Mouse (Mus musculus): ENCODE data around the gene Sun5. TPM values are rescaled to one million over a fixed set of nuclear protein-coding genes. Genes with fewer than 3 reads are reported as not detected.
"Not testable (repeated sequence)": the region's sequence is repeated elsewhere in the genome, so short reads cannot be mapped to it uniquely, and the experiment has no call there.

Sun5 gene
- total and polyA plus RNA-seq, 2 experiments from 2014 or later = not detected

DNA sequence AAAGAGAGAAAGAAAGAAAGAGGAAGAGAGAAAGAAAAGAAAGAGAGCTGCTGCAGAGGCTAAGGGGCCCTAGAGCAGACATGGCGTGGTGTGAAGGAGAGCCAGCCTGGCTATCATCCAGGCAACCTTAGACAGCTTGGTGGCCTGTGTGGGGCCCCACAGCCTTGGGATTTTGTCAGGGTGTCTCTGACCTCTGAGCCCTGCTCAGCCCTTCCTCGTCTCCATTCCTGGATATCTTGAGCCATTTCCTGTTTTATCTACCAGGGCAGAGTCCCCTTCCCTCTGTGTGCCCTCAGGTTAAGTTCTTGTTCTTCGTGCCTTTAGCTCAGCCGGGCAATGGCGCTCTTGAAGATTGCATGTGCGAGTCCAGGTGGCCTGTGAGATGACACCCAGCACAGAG is 62.0 kb downstream of the Sun5 start:
- H3K27ac ChIP-seq (ENCODE audit: low read depth, low read length) = no peak overlapping the region
- no peaks in the 10 kb centered on the region for H3K4me1 ChIP-seq (ENCODE audit: insufficient read depth, low read length)
- H3K4me3 ChIP-seq (ENCODE audit: low read depth, low read length) = no peak overlapping the region
- H3K9me3 ChIP-seq (ENCODE audit: low read length) = no peaks in the 10 kb centered on the region
- ATAC-seq (ENCODE audit: low FRiP score) (no peak), DNase-seq (ENCODE audit: low spot score) (no peak)
- TF ChIP-seq CTCF (IDR thresholded peaks at IDR 0.05) = no peak
- whole genome bisulfite sequencing = 91% methylated on average over 6 of the region's 6 CpGs
- no peak overlapping the region for H3K9ac ChIP-seq (replicated peaks; ENCODE audit: low read length, poor library complexity, severe bottlenecking)
- no peaks in the 10 kb centered on the region for H3K36me3 ChIP-seq (ENCODE audit: insufficient read depth, low read length)
- no peak overlapping the region for H3K4me2 ChIP-seq (ENCODE audit: low read depth, low read length, poor library complexity, severe bottlenecking)
- H3K27me3 ChIP-seq (ENCODE audit: insufficient read depth, low read length) = no peaks in the 10 kb centered on the region

DNA sequence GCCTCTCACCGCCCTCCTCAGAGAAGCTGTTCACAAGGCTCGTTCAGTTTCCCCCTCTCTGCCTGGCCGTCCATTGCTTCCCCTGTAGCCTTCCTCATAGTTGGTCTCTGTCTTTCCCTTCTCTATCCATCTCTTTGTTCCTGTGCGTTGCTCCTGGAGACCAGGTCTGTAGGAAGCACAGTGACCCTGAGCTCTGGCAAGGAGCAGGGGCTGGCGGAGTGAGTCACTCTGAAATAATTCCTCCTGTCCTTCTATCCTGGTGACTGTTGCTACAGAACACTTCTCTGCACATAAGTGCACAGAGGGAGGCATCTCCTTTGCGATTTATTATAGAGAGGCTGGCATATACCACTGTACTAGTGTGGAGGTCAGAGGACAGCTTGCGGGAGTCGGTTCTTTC is 62.7 kb downstream of the Sun5 start:
- Histone ChIP-seq H3K4me1 (ENCODE audit: insufficient read depth, low read length) (no peaks in the 10 kb centered on the region), H3K27me3 (ENCODE audit: insufficient read depth, low read length) (no peaks in the 10 kb centered on the region), H3K36me3 (ENCODE audit: insufficient read depth, low read length) (no peaks in the 10 kb centered on the region), H3K9me3 (ENCODE audit: low read length) (no peaks in the 10 kb centered on the region), H3K9ac (replicated peaks; ENCODE audit: low read length, poor library complexity, severe bottlenecking) (no peak overlapping the region), H3K4me2 (ENCODE audit: low read depth, low read length, poor library complexity, severe bottlenecking) (no peak overlapping the region), H3K27ac (ENCODE audit: low read depth, low read length) (no peak overlapping the region), H3K4me3 (ENCODE audit: low read depth, low read length) (no peak overlapping the region)
- DNase-seq (ENCODE audit: low spot score) (no peak), ATAC-seq (ENCODE audit: low FRiP score) (no peak)
- WGBS = 71% methylated on average over 8 of the region's 8 CpGs
- TF ChIP-seq CTCF (IDR thresholded peaks at IDR 0.05) = no peak

DNA sequence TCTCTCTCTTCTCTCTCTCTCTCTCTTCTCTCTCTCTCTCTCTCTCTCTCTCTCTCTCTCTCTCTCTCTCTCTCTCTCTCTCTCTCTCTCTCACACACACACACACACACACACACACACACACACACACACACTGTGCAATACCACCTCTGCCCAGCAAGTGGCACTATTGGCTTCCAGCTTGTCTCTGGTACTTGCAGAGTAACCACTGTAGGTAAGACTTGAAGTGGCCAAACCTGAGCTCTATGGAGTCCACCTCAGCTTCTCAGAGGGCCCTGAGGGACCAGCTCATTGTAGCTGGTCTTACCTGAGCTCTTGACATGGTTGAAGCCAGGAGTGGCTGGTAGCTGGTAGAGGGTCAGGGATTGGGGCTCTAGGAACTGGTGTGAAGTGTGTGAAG is 63.4 kb downstream of the Sun5 start:
- not testable (repeated sequence) for H3K36me3 ChIP-seq (ENCODE audit: insufficient read depth, low read length); H3K4me1 ChIP-seq (ENCODE audit: insufficient read depth, low read length); H3K9ac ChIP-seq (replicated peaks; ENCODE audit: low read length, poor library complexity, severe bottlenecking); H3K4me3 ChIP-seq (ENCODE audit: low read depth, low read length); H3K27me3 ChIP-seq (ENCODE audit: insufficient read depth, low read length); H3K27ac ChIP-seq (ENCODE audit: low read depth, low read length); H3K9me3 ChIP-seq (ENCODE audit: low read length); H3K4me2 ChIP-seq (ENCODE audit: low read depth, low read length, poor library complexity, severe bottlenecking); ATAC-seq (ENCODE audit: low FRiP score)
- DNase-seq (ENCODE audit: low spot score) = peak; percentile 74
- peak; percentile 74 for TF ChIP-seq CTCF (IDR thresholded peaks at IDR 0.05)

Other genes with a start within 250 kb of the Sun5 start
- 24.7 and 27.9 TPM in 2 replicates for gene Commd7, start 238.3 kb downstream of the Sun5 start, total RNA-seq (2014; rRNA removed)
- 103 TPM in 2 replicates for gene Commd7, start 238.3 kb downstream of the Sun5 start, polyA plus RNA-seq (2015; fragmentation: Nextera tagmentation; extraction: Ambion mirVana)
- gene Dnmt3b, start 221.6 kb downstream of the Sun5 start, total RNA-seq (2014; rRNA removed) = 4.2 and 5.3 TPM in 2 replicates
- 1.7 and 1.8 TPM in 2 replicates for gene Dnmt3b, start 221.6 kb downstream of the Sun5 start, polyA plus RNA-seq (2015; fragmentation: Nextera tagmentation; extraction: Ambion mirVana)
- not detected in 2 replicates for gene Dnmt3c, start 174.4 kb downstream of the Sun5 start, total RNA-seq (2014; rRNA removed)
- not detected in 2 replicates for gene Dnmt3c, start 174.4 kb downstream of the Sun5 start, polyA plus RNA-seq (2015; fragmentation: Nextera tagmentation; extraction: Ambion mirVana)
- 91.8 and 112 TPM in 2 replicates for gene Mapre1, start 129.8 kb downstream of the Sun5 start, total RNA-seq (2014; rRNA removed)
- gene Mapre1, start 129.8 kb downstream of the Sun5 start, polyA plus RNA-seq (2015; fragmentation: Nextera tagmentation; extraction: Ambion mirVana) = 346 and 372 TPM in 2 replicates
- 0.24 TPM in 1 of 2 replicates, not detected in the other for gene Efcab8, start 91.2 kb downstream of the Sun5 start, total RNA-seq (2014; rRNA removed)
- gene Efcab8, start 91.2 kb downstream of the Sun5 start, polyA plus RNA-seq (2015; fragmentation: Nextera tagmentation; extraction: Ambion mirVana) = not detected in 2 replicates
- gene Bpifb2, start 4.0 kb upstream of the Sun5 start, total RNA-seq (2014; rRNA removed) = 0.28 and 0.33 TPM in 2 replicates
- gene Bpifb2, start 4.0 kb upstream of the Sun5 start, polyA plus RNA-seq (2015; fragmentation: Nextera tagmentation; extraction: Ambion mirVana) = 0.28 and 0.34 TPM in 2 replicates
- gene Bpifb6, start 29.3 kb upstream of the Sun5 start, total RNA-seq (2014; rRNA removed) = 0.38 TPM in 1 of 2 replicates, not detected in the other
- gene Bpifb6, start 29.3 kb upstream of the Sun5 start, polyA plus RNA-seq (2015; fragmentation: Nextera tagmentation; extraction: Ambion mirVana) = 0.10 TPM in 1 of 2 replicates, not detected in the other
- 0.22 TPM in 1 of 2 replicates, not detected in the other for gene Bpifb3, start 47.1 kb upstream of the Sun5 start, total RNA-seq (2014; rRNA removed)
- gene Bpifb3, start 47.1 kb upstream of the Sun5 start, polyA plus RNA-seq (2015; fragmentation: Nextera tagmentation; extraction: Ambion mirVana) = not detected in 2 replicates
- not detected in 2 replicates for gene Bpifb4, start 67.1 kb upstream of the Sun5 start, total RNA-seq (2014; rRNA removed)
- not detected in 2 replicates for gene Bpifb4, start 67.1 kb upstream of the Sun5 start, polyA plus RNA-seq (2015; fragmentation: Nextera tagmentation; extraction: Ambion mirVana)
- not detected in 2 replicates for gene Bpifa6, start 103.9 kb upstream of the Sun5 start, total RNA-seq (2014; rRNA removed)
- gene Bpifa6, start 103.9 kb upstream of the Sun5 start, polyA plus RNA-seq (2015; fragmentation: Nextera tagmentation; extraction: Ambion mirVana) = not detected in 2 replicates
- 1.3 TPM in 1 of 2 replicates, not detected in the other for gene Bpifa2, start 137.2 kb upstream of the Sun5 start, total RNA-seq (2014; rRNA removed)
- gene Bpifa2, start 137.2 kb upstream of the Sun5 start, polyA plus RNA-seq (2015; fragmentation: Nextera tagmentation; extraction: Ambion mirVana) = not detected in 2 replicates

Measured in midbrain, postnatal 0 days (tissue).